Mouse (Mus musculus) embryonic facial prominence, embryonic 12.5 days (tissue): ENCODE data around the gene Tnk1. TPM values are rescaled to one million over a fixed set of nuclear protein-coding genes. Genes with fewer than 3 reads are reported as not detected.

Experiments used
- ATAC-seq: fragments of 200-750 bp; cut with Nextera tagmentation; 2 replicates; pipeline ENCODE4 v1.8.0; 2017; ENCODE audit not compliant: insufficient number of reproducible peaks, insufficient read depth, low FRiP score, low TSS enrichment
- H3K27ac ChIP-seq: fragments of 300-500 bp; sonication (generic); 2 replicates; pipeline ENCODE4 v1.5.1; 2016; ENCODE audit warnings: mild to moderate bottlenecking
- H3K27me3 ChIP-seq: fragments of 300-500 bp; sonication (generic); 2 replicates; pipeline ENCODE4 v1.6.1; 2016; ENCODE audit warnings: mild to moderate bottlenecking, moderate library complexity
- H3K36me3 ChIP-seq: fragments of 300-500 bp; sonication (generic); 2 replicates; pipeline ENCODE4 v1.6.1; 2016; ENCODE audit warnings: mild to moderate bottlenecking
- H3K4me1 ChIP-seq: fragments of 300-500 bp; sonication (generic); 2 replicates; pipeline ENCODE4 v1.6.1; 2016
- H3K4me2 ChIP-seq: fragments of 300-500 bp; sonication (generic); replicated peaks from 2 replicates; pipeline ENCODE4 v1.6.1; 2016; ENCODE audit warnings: mild to moderate bottlenecking, moderate library complexity
- H3K4me3 ChIP-seq: fragments of 300-500 bp; sonication (generic); 2 replicates; pipeline ENCODE4 v1.5.1; 2016; ENCODE audit warnings: mild to moderate bottlenecking
- H3K9ac ChIP-seq: fragments of 300-500 bp; sonication (generic); 2 replicates; pipeline ENCODE4 v1.6.1; 2016; ENCODE audit warnings: mild to moderate bottlenecking, moderate library complexity
- H3K9me3 ChIP-seq: fragments of 300-500 bp; sonication (generic); 2 replicates; pipeline ENCODE4 v1.6.1; 2016; ENCODE audit warnings: mild to moderate bottlenecking, moderate library complexity
- WGBS: fragments of 180-500 bp; shearing (Covaris S2); methylation state at CpG from one replicate; pipeline ENCODE4 v1.1.7; 2016; 5-methylcytosine and 5-hydroxymethylcytosine counted together
- polyA plus RNA-seq: library from polyadenylated mRNA; unstranded; fragments of >200 nt; fragmentation: Nextera tagmentation; extraction: Ambion mirVana; gene quantifications from 2 replicates; pipeline ENCODE4 v1.2.1, GENCODE M21; 2016

Gene Tnk1
- polyA plus RNA-seq, 1 experiment from 2014 or later: 2.5 TPM

DNA sequence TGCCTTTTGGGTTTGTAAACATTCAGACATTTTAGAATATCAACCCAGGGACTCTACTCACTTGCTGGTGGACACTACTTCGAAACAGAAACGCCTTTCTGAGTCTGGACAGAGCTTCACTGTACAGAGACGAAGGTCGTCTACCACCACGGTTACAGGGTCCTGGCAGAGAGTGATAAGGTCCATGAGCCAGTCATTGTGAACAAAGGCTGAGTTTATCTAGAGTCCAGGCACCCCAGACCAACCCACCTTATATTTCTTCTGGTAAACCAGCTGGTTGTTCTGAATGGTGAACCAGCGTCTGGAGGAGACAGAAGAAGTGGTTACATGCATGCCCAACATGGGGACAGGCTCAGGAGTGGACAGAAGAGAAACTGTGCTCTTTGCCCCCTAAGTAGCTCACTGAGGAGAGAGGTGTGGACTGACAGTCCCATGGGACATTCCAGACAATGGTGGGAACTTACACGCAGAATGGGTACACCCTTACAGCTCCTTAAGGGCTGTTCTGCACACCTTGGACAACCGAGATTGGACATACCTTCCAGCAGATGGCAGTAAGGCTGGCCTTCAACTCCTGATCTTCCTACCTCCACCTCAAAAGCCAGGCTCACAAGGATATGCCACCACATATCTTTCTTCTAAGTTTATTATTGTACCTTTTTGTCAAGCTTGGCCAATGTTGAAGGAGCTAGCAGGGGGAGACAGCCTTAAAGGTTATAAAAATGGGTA lies 28.5 kb upstream of the Tnk1 start:
- Histone ChIP-seq H3K27ac (no peak overlapping the region), H3K9me3 (no peaks in the 10 kb centered on the region), H3K4me3 (no peak overlapping the region), H3K4me1 (no peaks in the 10 kb centered on the region), H3K4me2 (no peak overlapping the region), H3K36me3 (no peaks in the 10 kb centered on the region), H3K9ac (no peak overlapping the region), H3K27me3 (0 out of 2 replicates have a peak, but pooled peaks cover 2% of the 10 kb centered on the region)
- WGBS: 70% methylated on average over 8 of the region's 8 CpGs
- no peak for ATAC-seq

DNA sequence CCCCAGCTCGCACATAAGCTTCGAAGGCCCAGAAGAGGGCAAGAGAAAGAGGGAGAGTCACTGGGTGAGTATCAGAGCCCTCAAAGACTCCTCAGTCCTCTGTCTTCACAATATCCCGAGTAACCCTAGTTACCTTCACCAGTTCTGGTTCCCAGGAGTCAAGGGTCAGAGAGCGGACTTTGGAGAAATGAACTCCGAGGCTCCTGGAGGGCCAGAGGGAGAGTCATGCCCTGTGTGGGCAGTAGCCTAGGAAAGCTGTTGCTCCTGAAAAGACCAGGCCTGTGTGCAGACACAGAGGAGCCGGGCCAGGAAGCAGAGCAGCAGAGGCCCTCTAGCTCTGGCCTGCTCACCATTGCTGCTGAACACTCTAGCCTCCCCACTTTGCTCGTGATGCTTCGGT lies 26.1 kb upstream of the Tnk1 start:
- WGBS: 83% methylated on average over 8 of the region's 8 CpGs
- H3K27ac ChIP-seq: peak overlapping the region; percentile 8; the same call in 1 of the 2 replicates

DNA sequence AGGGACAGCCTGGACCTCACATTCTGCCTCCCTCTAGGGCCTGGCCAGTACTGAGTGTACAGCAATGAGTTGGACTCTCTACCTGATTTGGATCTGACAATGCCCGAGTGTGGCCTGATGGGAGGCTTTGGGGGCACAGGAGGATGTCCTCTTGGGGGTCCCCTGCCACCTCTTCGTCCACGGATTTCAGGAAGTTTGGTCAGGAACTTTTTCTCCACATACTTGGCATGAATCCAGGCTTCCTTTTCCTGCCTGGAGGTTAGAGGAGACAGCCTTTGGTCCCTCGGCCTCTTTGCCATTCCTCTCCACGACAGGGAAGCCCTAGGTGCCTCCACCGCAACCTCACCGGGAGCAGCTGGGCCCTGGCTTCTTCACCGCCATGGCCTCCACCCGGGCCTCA lies 25.7 kb upstream of the Tnk1 start:
- WGBS: 76% methylated on average over 9 of the region's 9 CpGs
- no peak for ATAC-seq
- peak overlapping the region; percentile 8; the same call in 1 of the 2 replicates for H3K27ac ChIP-seq

More for the DNA sequence above, 26.1 kb upstream of the Tnk1 start:
- no peak overlapping the region for H3K9ac ChIP-seq
- no peaks in the 10 kb centered on the region for H3K36me3 ChIP-seq
- H3K4me1 ChIP-seq: peaks cover 7% of the 10 kb centered on the region; the same call in 1 of the 2 replicates
- no peak for ATAC-seq
- no peak overlapping the region for H3K4me2 ChIP-seq
- H3K9me3 ChIP-seq: no peaks in the 10 kb centered on the region
- H3K4me3 ChIP-seq: no peak overlapping the region
- no peaks in the 10 kb centered on the region for H3K27me3 ChIP-seq

DNA sequence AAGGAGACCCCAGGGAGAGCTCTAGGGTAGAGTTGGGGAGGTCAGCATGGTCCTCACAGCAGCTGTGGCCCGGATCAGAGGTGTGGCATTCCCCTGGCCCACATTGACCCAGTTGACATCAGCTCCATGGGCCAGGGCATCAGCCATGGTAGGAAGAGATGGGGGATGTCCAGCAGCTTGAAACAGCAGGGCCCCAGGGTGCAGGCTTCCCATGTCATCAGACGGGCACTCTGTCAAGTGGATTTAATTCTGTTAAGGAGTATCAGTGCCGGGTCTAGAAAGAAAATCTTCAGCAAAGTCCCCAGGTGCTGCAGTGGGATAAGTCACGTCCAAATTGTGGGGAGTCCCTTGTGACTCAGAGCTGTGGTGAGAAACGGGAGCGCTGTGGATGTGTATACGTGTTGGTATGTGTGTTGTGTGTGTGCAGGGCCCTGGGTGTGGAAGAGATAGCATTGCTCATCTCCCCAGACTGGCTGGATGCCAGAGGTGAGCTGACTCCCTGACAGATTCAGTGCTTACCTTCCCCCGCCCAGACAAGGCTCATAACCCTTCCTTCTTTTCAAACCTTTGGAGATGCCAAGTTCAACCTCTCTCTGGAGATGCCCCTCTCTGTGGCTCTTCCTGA lies 25.1 kb upstream of the Tnk1 start:
- no peak for ATAC-seq
- H3K9me3 ChIP-seq: no peaks in the 10 kb centered on the region
- no peak overlapping the region; the same call in 1 of the 2 replicates for H3K27ac ChIP-seq
- no peak overlapping the region for H3K4me3 ChIP-seq
- H3K4me2 ChIP-seq: no peak overlapping the region
- no peaks in the 10 kb centered on the region for H3K36me3 ChIP-seq
- peaks cover 11% of the 10 kb centered on the region; the same call in 1 of the 2 replicates for H3K4me1 ChIP-seq
- no peak overlapping the region for H3K9ac ChIP-seq
- WGBS: 76% methylated on average over 8 of the region's 8 CpGs
- H3K27me3 ChIP-seq: no peaks in the 10 kb centered on the region

More for the DNA sequence above, 25.7 kb upstream of the Tnk1 start:
- Histone ChIP-seq H3K36me3 (no peaks in the 10 kb centered on the region), H3K4me1 (peaks cover 11% of the 10 kb centered on the region; the same call in 1 of the 2 replicates), H3K4me2 (no peak overlapping the region), H3K4me3 (no peak overlapping the region), H3K9me3 (no peaks in the 10 kb centered on the region), H3K27me3 (no peaks in the 10 kb centered on the region), H3K9ac (no peak overlapping the region)

DNA sequence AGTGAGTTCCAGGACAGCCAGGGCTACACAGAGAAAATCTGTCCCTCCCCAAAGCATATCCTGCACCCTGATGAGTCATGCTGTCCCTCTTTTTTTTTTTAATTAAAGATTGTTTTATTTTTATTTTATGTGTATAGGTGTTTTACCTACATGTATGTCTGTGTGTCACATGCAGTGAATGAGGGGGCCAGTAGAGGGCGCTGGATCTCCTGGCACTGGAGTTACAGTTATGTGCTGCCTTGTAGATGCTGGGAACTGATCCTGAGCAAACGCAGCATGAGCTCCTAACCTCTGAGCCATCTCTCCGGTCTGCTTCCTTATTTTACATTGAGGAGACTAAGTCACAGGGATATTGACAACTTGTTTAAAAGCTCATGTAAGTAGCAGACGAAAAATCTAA lies 24.5 kb upstream of the Tnk1 start:
- Histone ChIP-seq H3K4me2 (no peak overlapping the region), H3K9me3 (no peaks in the 10 kb centered on the region), H3K27me3 (no peaks in the 10 kb centered on the region), H3K4me3 (no peak overlapping the region), H3K36me3 (no peaks in the 10 kb centered on the region), H3K9ac (no peak overlapping the region), H3K27ac (no peak overlapping the region; the same call in 1 of the 2 replicates), H3K4me1 (peaks cover 11% of the 10 kb centered on the region; the same call in 1 of the 2 replicates)
- no peak for ATAC-seq
- 57% methylated on average over 4 of the region's 4 CpGs for WGBS

DNA sequence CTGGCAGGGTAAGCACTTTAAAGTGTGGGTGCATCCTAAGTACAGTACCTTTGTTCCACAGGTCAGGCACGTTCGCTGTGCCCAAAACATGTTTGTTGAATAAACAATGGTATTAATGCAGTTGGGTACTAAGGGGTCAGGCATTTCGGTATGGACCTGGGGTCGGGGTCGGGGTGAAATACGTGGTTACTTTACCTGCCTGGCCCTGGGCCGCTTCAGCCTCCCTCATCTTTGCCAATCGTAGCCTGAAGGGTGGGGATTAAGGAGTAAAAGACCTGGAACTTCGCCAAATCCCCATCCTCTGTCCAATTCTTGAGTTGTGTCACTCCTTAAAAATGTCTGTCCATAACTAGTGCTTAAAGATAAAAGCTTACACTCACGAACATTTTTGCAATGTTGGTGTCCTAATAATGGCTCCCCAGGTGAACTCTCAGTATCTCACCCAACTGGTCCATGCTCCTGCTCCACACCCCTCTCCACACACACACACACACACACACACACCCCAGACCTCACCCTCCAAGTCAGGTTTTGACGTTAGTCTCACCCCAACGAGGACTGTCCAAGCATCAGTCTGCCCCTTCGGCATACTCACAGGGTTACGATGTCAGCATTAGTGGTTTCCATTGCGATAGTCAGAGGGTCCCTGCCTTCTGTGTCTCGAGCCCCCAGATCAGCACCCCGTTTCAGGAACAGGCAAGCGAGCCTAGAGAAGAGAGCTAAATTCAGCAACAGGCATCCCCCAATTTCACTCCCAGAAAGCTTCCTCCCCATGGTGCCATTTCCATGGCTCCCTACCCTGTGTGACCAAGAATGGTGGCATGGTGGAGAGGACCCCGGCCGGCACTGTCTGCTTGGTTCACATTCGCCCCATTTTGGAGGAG lies 23.5 kb upstream of the Tnk1 start:
- Histone ChIP-seq H3K36me3 (no peaks in the 10 kb centered on the region), H3K27me3 (no peaks in the 10 kb centered on the region), H3K9me3 (no peaks in the 10 kb centered on the region), H3K4me1 (peaks cover 19% of the 10 kb centered on the region; the same call in 1 of the 2 replicates), H3K4me2 (peak overlapping the region; percentile 73), H3K9ac (peak overlapping the region; percentile 54; the same call in 1 of the 2 replicates), H3K4me3 (peak overlapping the region; percentile 49), H3K27ac (peak overlapping the region; percentile 83)
- 61% methylated on average over 21 of the region's 21 CpGs for WGBS
- ATAC-seq: no peak

DNA sequence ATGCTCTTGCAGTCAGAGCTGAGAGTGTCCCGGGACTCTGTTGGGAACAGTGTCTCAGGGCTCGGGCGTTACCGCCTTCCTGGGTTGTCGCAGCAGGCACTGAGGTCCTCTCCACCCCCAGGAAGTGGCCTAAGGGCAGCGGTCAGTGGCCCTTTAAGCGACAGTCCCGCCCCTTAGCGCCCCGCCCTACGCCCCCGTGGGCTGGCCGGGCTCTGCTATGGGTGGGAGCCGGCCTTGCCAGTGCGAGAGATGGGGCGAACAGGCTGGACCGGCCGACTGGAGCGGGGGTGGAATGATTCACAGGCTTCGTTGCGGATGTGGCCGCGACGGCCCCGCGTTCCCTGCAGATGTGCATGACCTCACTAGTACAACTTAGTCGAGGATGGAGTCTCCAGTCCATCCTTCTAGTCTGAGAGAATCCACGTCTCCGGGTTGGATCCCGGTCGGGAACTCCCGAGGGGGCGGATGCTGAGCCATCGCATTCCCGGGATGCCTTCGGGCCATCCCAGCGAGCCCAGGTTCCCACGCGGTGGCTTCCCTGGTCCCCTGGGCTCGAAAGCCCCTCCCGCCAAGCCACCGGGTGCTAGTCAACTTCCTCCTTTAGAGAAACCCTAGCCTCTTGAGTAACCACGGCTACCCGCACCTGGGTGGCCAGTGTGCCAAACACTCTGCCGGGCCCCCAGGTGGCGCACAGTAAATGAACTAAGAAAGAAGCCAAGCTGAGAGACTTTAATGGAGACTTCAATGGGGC lies 22.5 kb upstream of the Tnk1 start, which contains the start of gene Kctd11:
Gene Kctd11 (minus strand): TSS at position 554 of the 751 bp plus-strand sequence.
- Histone ChIP-seq H3K27ac (peak within 1 kb of the TSS; percentile 83), H3K9ac (peak within 1 kb of the TSS; percentile 54), H3K9me3 (no peaks in the 10 kb centered on the region), H3K4me2 (peak within 1 kb of the TSS; percentile 73), H3K4me3 (peak within 1 kb of the TSS; percentile 49), H3K4me1 (peaks cover 29% of the 10 kb centered on the region), H3K27me3 (no peaks in the 10 kb centered on the region), H3K36me3 (no peaks in the 10 kb centered on the region)
- under 1% methylated on average over 46 of the region's 46 CpGs for WGBS
- peak; percentile 79 for ATAC-seq

DNA sequence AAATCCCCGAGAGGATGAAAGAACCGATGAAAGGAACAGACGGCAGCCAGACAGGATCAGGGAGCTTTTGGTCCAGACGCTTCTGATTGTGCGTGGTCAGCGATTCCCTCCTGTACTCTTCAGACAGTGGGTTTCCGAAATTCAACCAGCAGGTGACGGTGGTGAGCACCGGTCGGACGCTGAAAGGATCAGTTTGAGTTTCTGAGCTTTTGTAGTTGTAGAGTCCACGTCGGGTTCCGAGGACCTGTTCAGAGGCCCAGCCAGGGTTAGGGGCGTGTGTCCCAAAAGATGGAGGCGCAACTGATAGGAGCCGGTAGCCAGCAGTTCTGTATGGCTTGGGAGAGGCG lies 21.9 kb upstream of the Tnk1 start:
- 0 out of 2 replicates have a peak, but pooled peaks have one; percentile 5 for ATAC-seq
- Histone ChIP-seq H3K9ac (peak overlapping the region; percentile 54), H3K9me3 (no peaks in the 10 kb centered on the region), H3K27ac (peak overlapping the region; percentile 83), H3K4me2 (peak overlapping the region; percentile 73), H3K36me3 (no peaks in the 10 kb centered on the region), H3K4me1 (peaks cover 34% of the 10 kb centered on the region), H3K27me3 (no peaks in the 10 kb centered on the region), H3K4me3 (peak overlapping the region; percentile 49)
- under 1% methylated on average over 18 of the region's 18 CpGs for WGBS

DNA sequence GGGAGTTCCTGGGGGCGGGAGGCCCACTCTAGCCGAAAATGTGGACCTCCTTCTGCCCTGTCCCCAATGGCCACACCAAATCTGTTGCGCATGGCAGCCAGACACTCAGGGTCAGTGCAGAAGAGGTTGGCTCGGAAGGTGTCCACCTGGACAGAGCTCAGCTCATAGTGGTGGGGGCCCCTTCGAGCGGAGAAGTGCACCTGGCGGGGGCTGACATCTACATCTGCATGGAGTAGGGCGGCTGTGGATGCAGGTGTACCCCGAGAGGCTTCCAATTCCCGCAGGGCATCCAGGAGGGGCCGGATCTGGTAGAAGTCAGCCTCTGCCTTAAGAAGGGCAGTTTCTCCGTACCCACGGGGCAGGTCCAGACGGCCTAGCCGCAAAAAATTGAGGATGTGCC lies 21.2 kb upstream of the Tnk1 start:
- ATAC-seq: no peak
- no peaks in the 10 kb centered on the region for H3K9me3 ChIP-seq
- no peak overlapping the region for H3K27ac ChIP-seq
- H3K9ac ChIP-seq: peak overlapping the region; percentile 54; the same call in 1 of the 2 replicates
- peak overlapping the region; percentile 73 for H3K4me2 ChIP-seq
- peaks cover 34% of the 10 kb centered on the region for H3K4me1 ChIP-seq
- H3K36me3 ChIP-seq: no peaks in the 10 kb centered on the region
- WGBS: 57% methylated on average over 15 of the region's 15 CpGs
- H3K4me3 ChIP-seq: peak overlapping the region; percentile 49
- no peaks in the 10 kb centered on the region for H3K27me3 ChIP-seq

DNA sequence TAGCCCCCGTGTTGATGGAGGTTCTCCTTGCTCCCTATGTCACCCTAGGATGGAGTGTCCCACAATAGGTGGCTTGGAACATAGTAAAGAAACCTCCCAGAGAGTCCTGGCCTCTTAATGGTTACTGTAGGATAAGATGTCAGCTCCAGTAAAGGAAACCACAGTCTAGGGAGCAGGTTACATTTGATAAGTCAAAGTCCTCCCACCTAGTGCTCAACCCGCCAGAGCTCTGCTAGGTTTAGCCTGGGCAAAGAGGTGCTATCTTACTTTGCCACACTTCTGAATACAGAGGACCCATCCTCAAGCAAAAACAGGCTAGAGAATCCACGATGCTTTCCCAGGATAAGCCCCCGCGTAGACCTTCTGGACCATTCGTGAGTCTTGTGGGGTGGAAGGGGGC lies 20.4 kb upstream of the Tnk1 start:
- Histone ChIP-seq H3K9ac (no peak overlapping the region), H3K4me2 (0 out of 2 replicates have a peak overlapping the region, but pooled peaks have one; percentile 73)

DNA sequence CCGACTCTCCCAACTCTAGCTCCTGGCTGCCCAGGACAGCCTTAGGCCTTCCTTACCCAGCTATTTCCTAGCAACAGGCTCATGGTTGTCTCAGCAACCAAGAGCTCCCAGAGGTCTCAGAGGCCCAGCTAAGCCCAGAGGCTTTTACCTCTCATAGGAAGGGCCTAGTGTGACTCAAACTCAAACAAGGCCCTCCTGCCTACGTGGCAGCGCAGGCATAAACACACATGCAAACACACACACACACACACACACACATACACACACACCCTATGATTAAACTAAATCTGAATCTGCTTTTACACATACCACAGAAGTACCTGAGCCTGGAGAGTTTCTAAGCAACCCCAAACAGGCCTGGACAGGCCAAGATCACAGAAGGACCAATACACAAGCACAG lies 19.9 kb upstream of the Tnk1 start:
- no peaks in the 10 kb centered on the region for H3K36me3 ChIP-seq
- no peak overlapping the region for H3K27ac ChIP-seq
- no peaks in the 10 kb centered on the region for H3K9me3 ChIP-seq
- H3K4me1 ChIP-seq: peaks cover 34% of the 10 kb centered on the region
- no peak overlapping the region for H3K4me3 ChIP-seq
- ATAC-seq: no peak
- no peak overlapping the region for H3K4me2 ChIP-seq
- H3K9ac ChIP-seq: no peak overlapping the region
- no peaks in the 10 kb centered on the region for H3K27me3 ChIP-seq
- WGBS: 86% methylated on average over 3 of the region's 3 CpGs

More for the DNA sequence above, 20.4 kb upstream of the Tnk1 start:
- Histone ChIP-seq H3K4me3 (no peak overlapping the region), H3K9me3 (no peaks in the 10 kb centered on the region), H3K4me1 (peaks cover 34% of the 10 kb centered on the region), H3K27ac (no peak overlapping the region), H3K36me3 (no peaks in the 10 kb centered on the region), H3K27me3 (no peaks in the 10 kb centered on the region)
- 88% methylated on average over 6 of the region's 6 CpGs for WGBS
- ATAC-seq: no peak
